Comparison of ENCODE assay signal across 11 mouse cellular contexts in genomic region chr9:106405275-106405674, GRCm38 (mm10). TPM values are rescaled to one million over a fixed set of nuclear protein-coding genes. Genes with fewer than 3 reads are reported as not detected.
A peak's percentile ranks its signal among the peaks of the same experiment; 100 is the strongest.
DNase-seq lines count a peak whose midpoint lies in the region; ATAC-seq and TF ChIP-seq lines count a peak whose summit lies in the region.
"Had no signal": no experiment of that assay in that cellular context is flagged by ENCODE, and none has a peak within 500 bp of the region (broad histone marks: within the 10 kb centered on the region; RNA-seq: fewer than 3 reads in every experiment).

No protein-coding gene starts in this region.

- H3K27me3 ChIP-seq in heart, embryonic 15.5 days, result 0 out of 2 replicates have a peak, but pooled peaks cover 5% of the 10 kb centered on the region
- no peaks in the 10 kb centered on the region for H3K27me3 ChIP-seq in limb, embryonic 11.5 days (ENCODE audit: control insufficient read depth, insufficient read depth, low read length)
- H3K27me3 ChIP-seq in thymus, adult 2 months (ENCODE audit: control insufficient read depth, insufficient read depth, low read length), result no peaks in the 10 kb centered on the region
- H3K27me3 ChIP-seq: embryonic facial prominence, embryonic 13.5 days had no signal

- H3K9me3 ChIP-seq in heart, embryonic 15.5 days (replicated peaks), result no peaks in the 10 kb centered on the region
- H3K9me3 ChIP-seq in limb, embryonic 11.5 days (ENCODE audit: control insufficient read depth, low read length), result no peaks in the 10 kb centered on the region
- H3K9me3 ChIP-seq: embryonic facial prominence, embryonic 13.5 days had no signal

- no peak overlapping the region for H3K4me3 ChIP-seq in heart, embryonic 15.5 days
- H3K4me3 ChIP-seq in limb, embryonic 11.5 days (ENCODE audit: low read depth, low read length), result no peak overlapping the region
- no peak overlapping the region for H3K4me3 ChIP-seq in thymus, adult 2 months (ENCODE audit: control insufficient read depth, insufficient read depth, low read length)
- H3K4me3 ChIP-seq: embryonic facial prominence, embryonic 13.5 days had no signal

- H3K4me2 ChIP-seq in heart, embryonic 15.5 days, result 0 out of 2 replicates have a peak overlapping the region, but pooled peaks have one; percentile 8
- no peak overlapping the region; the same call in 1 of the 2 replicates for H3K4me2 ChIP-seq in limb, embryonic 11.5 days (ENCODE audit: low read depth, severe bottlenecking)
- H3K4me2 ChIP-seq: embryonic facial prominence, embryonic 13.5 days; liver, embryonic 11.5 days had no signal

- H3K36me3 ChIP-seq in heart, embryonic 15.5 days, result no peaks in the 10 kb centered on the region
- H3K36me3 ChIP-seq in limb, embryonic 11.5 days (ENCODE audit: control insufficient read depth, insufficient read depth, low read length), result no peaks in the 10 kb centered on the region
- no peaks in the 10 kb centered on the region for H3K36me3 ChIP-seq in thymus, adult 2 months (ENCODE audit: control insufficient read depth, insufficient read depth, low read length)
- H3K36me3 ChIP-seq: embryonic facial prominence, embryonic 13.5 days had no signal

- no peak for TF ChIP-seq CTCF in thymus, adult 2 months (IDR thresholded peaks at IDR 0.05; ENCODE audit: borderline replicate concordance, control insufficient read depth, extremely low read depth, insufficient read depth, low read length, poor library complexity)

- 18% methylated on average over 6 of the region's 6 CpGs for WGBS in heart, embryonic 15.5 days
- 11% methylated on average over 6 of the region's 6 CpGs for WGBS in limb, embryonic 11.5 days
- 88% methylated on average over 6 of the region's 6 CpGs for WGBS in thymus, adult 2 months

- DNase-seq in adrenal gland, postnatal 25 days, result peak; percentile 18
- no peak for DNase-seq in adrenal gland, postnatal 10 days
- peak; percentile 66 for DNase-seq in embryo, embryonic 9.5 days (ENCODE audit: extremely low spot score)
- DNase-seq in limb, embryonic 11.5 days (ENCODE audit: low spot score), result peak; percentile 44
- no peak for DNase-seq in spleen, adult 12 weeks (ENCODE audit: low spot score)
- no peak for DNase-seq in thymus, adult 2 months
- no peak for DNase-seq in thymus, postnatal 4 days
- DNase-seq: adrenal gland, adult 8-10 months had no signal

- ATAC-seq in heart, embryonic 15.5 days (replicated peaks; ENCODE audit: insufficient number of reproducible peaks, insufficient read depth, low FRiP score, low read depth), result peak; percentile 73
- no peak for ATAC-seq in limb, embryonic 11.5 days (ENCODE audit: insufficient number of reproducible peaks, low FRiP score, low TSS enrichment, low read depth)

- H3K4me1 ChIP-seq in heart, embryonic 15.5 days (replicated peaks), result peaks cover 54% of the 10 kb centered on the region
- H3K4me1 ChIP-seq in limb, embryonic 11.5 days (ENCODE audit: control insufficient read depth, insufficient read depth, low read length), result peaks cover 15% of the 10 kb centered on the region
- no peaks in the 10 kb centered on the region for H3K4me1 ChIP-seq in thymus, adult 2 months (replicated peaks; ENCODE audit: control insufficient read depth, insufficient read depth, low read length)

- TF ChIP-seq POLR2A in thymus, adult 2 months (IDR thresholded peaks at IDR 0.05; ENCODE audit: control insufficient read depth, extremely low read depth, insufficient read depth, low read length, poor library complexity), result no peak

- peak overlapping the region; percentile 84 for H3K27ac ChIP-seq in heart, embryonic 15.5 days
- H3K27ac ChIP-seq in limb, embryonic 11.5 days (replicated peaks; ENCODE audit: low read depth, low read length), result no peak overlapping the region
- H3K27ac ChIP-seq in thymus, adult 2 months (ENCODE audit: control insufficient read depth, insufficient read depth, low read length), result no peak overlapping the region
- H3K27ac ChIP-seq: embryonic facial prominence, embryonic 13.5 days had no signal

- no peak overlapping the region for H3K9ac ChIP-seq in heart, embryonic 15.5 days
- no peak overlapping the region for H3K9ac ChIP-seq in limb, embryonic 11.5 days (ENCODE audit: low read length)
- H3K9ac ChIP-seq: embryonic facial prominence, embryonic 13.5 days had no signal

RNA-seq across cellular contexts. Expression of gene Rpl29, which starts 24.0 kb away (rescaled TPM):
- 413 and 509 TPM in 2 replicates for total RNA-seq in adrenal gland, postnatal 25 days (2021)
- 100 to 1,000 TPM; 485 to 490 TPM for total RNA-seq in adrenal gland, postnatal 10 days (2021)
- 532 and 533 TPM in 2 replicates for polyA plus RNA-seq in heart, embryonic 15.5 days (2015; fragmentation: Nextera tagmentation; extraction: Ambion mirVana)
- 1,049 and 1,075 TPM in 2 replicates for polyA plus RNA-seq in limb, embryonic 11.5 days (2014; fragmentation: Nextera tagmentation; extraction: Ambion mirVana)
- polyA plus RNA-seq in thymus, adult 2 months (2012; rRNA removed), result 524 and 548 TPM in 2 replicates

RNA-seq across cellular contexts. Expression of gene Acy1, which starts 32.8 kb away (rescaled TPM):
- total RNA-seq in adrenal gland, postnatal 25 days (2021), result 17.0 and 20.6 TPM in 2 replicates
- total RNA-seq in adrenal gland, postnatal 10 days (2021), result 10 to 100 TPM; 21.3 to 23.1 TPM
- 25.1 and 28.6 TPM in 2 replicates for polyA plus RNA-seq in heart, embryonic 15.5 days (2015; fragmentation: Nextera tagmentation; extraction: Ambion mirVana)
- polyA plus RNA-seq in limb, embryonic 11.5 days (2014; fragmentation: Nextera tagmentation; extraction: Ambion mirVana), result 41.9 and 42.6 TPM in 2 replicates
- 11.0 and 12.5 TPM in 2 replicates for polyA plus RNA-seq in thymus, adult 2 months (2012; rRNA removed)

RNA-seq across cellular contexts. Expression of gene Dusp7, which starts 36.8 kb away (rescaled TPM):
- 16.7 and 20.6 TPM in 2 replicates for total RNA-seq in adrenal gland, postnatal 25 days (2021)
- total RNA-seq in adrenal gland, postnatal 10 days (2021), result 10 to 100 TPM; 21.0 to 26.1 TPM
- 8.9 and 13.8 TPM in 2 replicates for polyA plus RNA-seq in heart, embryonic 15.5 days (2015; fragmentation: Nextera tagmentation; extraction: Ambion mirVana)
- polyA plus RNA-seq in limb, embryonic 11.5 days (2014; fragmentation: Nextera tagmentation; extraction: Ambion mirVana), result 63.4 and 67.4 TPM in 2 replicates
- 75.3 and 86.0 TPM in 2 replicates for polyA plus RNA-seq in thymus, adult 2 months (2012; rRNA removed)

RNA-seq across cellular contexts. Expression of gene Abhd14b, which starts 42.0 kb away (rescaled TPM):
- 38.0 and 53.8 TPM in 2 replicates for total RNA-seq in adrenal gland, postnatal 25 days (2021)
- total RNA-seq in adrenal gland, postnatal 10 days (2021), result 10 to 100 TPM; 30.7 to 32.6 TPM
- 7.0 and 11.0 TPM in 2 replicates for polyA plus RNA-seq in heart, embryonic 15.5 days (2015; fragmentation: Nextera tagmentation; extraction: Ambion mirVana)
- polyA plus RNA-seq in limb, embryonic 11.5 days (2014; fragmentation: Nextera tagmentation; extraction: Ambion mirVana), result 7.9 and 9.3 TPM in 2 replicates
- polyA plus RNA-seq in thymus, adult 2 months (2012; rRNA removed), result 21.6 and 29.3 TPM in 2 replicates

RNA-seq across cellular contexts. Expression of gene Abhd14a, which starts 42.2 kb away (rescaled TPM):
- total RNA-seq in adrenal gland, postnatal 25 days (2021), result 21.7 and 23.1 TPM in 2 replicates
- total RNA-seq in adrenal gland, postnatal 10 days (2021), result 10 to 100 TPM; 20.6 to 24.6 TPM
- polyA plus RNA-seq in heart, embryonic 15.5 days (2015; fragmentation: Nextera tagmentation; extraction: Ambion mirVana), result 50.5 and 54.2 TPM in 2 replicates
- polyA plus RNA-seq in limb, embryonic 11.5 days (2014; fragmentation: Nextera tagmentation; extraction: Ambion mirVana), result 39.6 and 43.2 TPM in 2 replicates
- polyA plus RNA-seq in thymus, adult 2 months (2012; rRNA removed), result 18.1 and 19.8 TPM in 2 replicates

Comparison
In these comparisons a context has a peak if more than half of its experiments do, and no peak if none do; other contexts are left out.
1. DNase-seq: peak in adrenal gland, postnatal 25 days (single experiment), embryo, embryonic 9.5 days (single experiment) and limb, embryonic 11.5 days (single experiment); none in adrenal gland, postnatal 10 days (single experiment), spleen, adult 12 weeks (single experiment), thymus, adult 2 months (single experiment) and thymus, postnatal 4 days (single experiment).